Mouse (Mus musculus): ENCODE measurements around the gene Atxn1. TPM values are rescaled to one million over a fixed set of nuclear protein-coding genes. Genes with fewer than 3 reads are reported as not detected.

Atxn1 gene
- polyA plus RNA-seq, 1 experiment = 34.1 TPM

- H3K27ac ChIP-seq (ENCODE audit: insufficient read depth, low read length) = no peak overlapping the region
- TF ChIP-seq CTCF (IDR thresholded peaks at IDR 0.05; ENCODE audit: extremely low read depth, insufficient read depth, low read length) (no peak), POLR2A (IDR thresholded peaks at IDR 0.05; ENCODE audit: extremely low read depth, insufficient read depth, low read length) (no peak)
- H3K4me3 ChIP-seq (ENCODE audit: insufficient read depth, low read length) = no peak overlapping the region
- H3K4me1 ChIP-seq (ENCODE audit: control insufficient read depth, insufficient read depth, low read length) = peaks cover 8% of the 10 kb centered on the region
Measured at GRCm38 (mm10) chr13:45851156-45851555, 113.7 kb downstream of the Atxn1 start.

GRCm38 (mm10) chr13:45850181-45850974, 114.4 kb downstream of the Atxn1 start:
- H3K27ac ChIP-seq (ENCODE audit: insufficient read depth, low read length) = no peak overlapping the region
- no peak overlapping the region for H3K4me3 ChIP-seq (ENCODE audit: insufficient read depth, low read length)
- peaks cover 8% of the 10 kb centered on the region for H3K4me1 ChIP-seq (ENCODE audit: control insufficient read depth, insufficient read depth, low read length)
- TF ChIP-seq POLR2A (IDR thresholded peaks at IDR 0.05; ENCODE audit: extremely low read depth, insufficient read depth, low read length) = no peak
- no peak for TF ChIP-seq CTCF (IDR thresholded peaks at IDR 0.05; ENCODE audit: extremely low read depth, insufficient read depth, low read length)

- H3K4me1 ChIP-seq (ENCODE audit: control insufficient read depth, insufficient read depth, low read length) = peaks cover 8% of the 10 kb centered on the region
- no peak for TF ChIP-seq POLR2A (IDR thresholded peaks at IDR 0.05; ENCODE audit: extremely low read depth, insufficient read depth, low read length)
- TF ChIP-seq CTCF (IDR thresholded peaks at IDR 0.05; ENCODE audit: extremely low read depth, insufficient read depth, low read length) = no peak
- no peak overlapping the region for H3K4me3 ChIP-seq (ENCODE audit: insufficient read depth, low read length)
- H3K27ac ChIP-seq (ENCODE audit: insufficient read depth, low read length) = no peak overlapping the region
Measured at GRCm38 (mm10) chr13:45849145-45850023, 115.4 kb downstream of the Atxn1 start.

- Histone ChIP-seq H3K4me3 (ENCODE audit: insufficient read depth, low read length) (no peak overlapping the region), H3K4me1 (ENCODE audit: control insufficient read depth, insufficient read depth, low read length) (peaks cover 3% of the 10 kb centered on the region), H3K27ac (ENCODE audit: insufficient read depth, low read length) (no peak overlapping the region)
- TF ChIP-seq POLR2A (IDR thresholded peaks at IDR 0.05; ENCODE audit: extremely low read depth, insufficient read depth, low read length) = no peak
Measured at GRCm38 (mm10) chr13:45842511-45843055, 122.2 kb downstream of the Atxn1 start.

- H3K27ac ChIP-seq (ENCODE audit: insufficient read depth, low read length) = no peak overlapping the region
- no peak overlapping the region for H3K4me3 ChIP-seq (ENCODE audit: insufficient read depth, low read length)
- H3K4me1 ChIP-seq (ENCODE audit: control insufficient read depth, insufficient read depth, low read length) = peaks cover 7% of the 10 kb centered on the region
- TF ChIP-seq CTCF (IDR thresholded peaks at IDR 0.05; ENCODE audit: extremely low read depth, insufficient read depth, low read length) = no peak
- TF ChIP-seq POLR2A (IDR thresholded peaks at IDR 0.05; ENCODE audit: extremely low read depth, insufficient read depth, low read length) = no peak
Measured at GRCm38 (mm10) chr13:45839901-45840300, 124.9 kb downstream of the Atxn1 start.

GRCm38 (mm10) chr13:45837609-45838220, 127.1 kb downstream of the Atxn1 start:
- Histone ChIP-seq H3K4me3 (ENCODE audit: insufficient read depth, low read length) (no peak overlapping the region), H3K27ac (ENCODE audit: insufficient read depth, low read length) (no peak overlapping the region), H3K4me1 (ENCODE audit: control insufficient read depth, insufficient read depth, low read length) (peaks cover 5% of the 10 kb centered on the region)
- no peak for TF ChIP-seq CTCF (IDR thresholded peaks at IDR 0.05; ENCODE audit: extremely low read depth, insufficient read depth, low read length)

GRCm38 (mm10) chr13:45836377-45837054, 128.3 kb downstream of the Atxn1 start:
- Histone ChIP-seq H3K4me1 (ENCODE audit: control insufficient read depth, insufficient read depth, low read length) (peaks cover 4% of the 10 kb centered on the region), H3K4me3 (ENCODE audit: insufficient read depth, low read length) (no peak overlapping the region), H3K27ac (ENCODE audit: insufficient read depth, low read length) (no peak overlapping the region)
- no peak for TF ChIP-seq CTCF (IDR thresholded peaks at IDR 0.05; ENCODE audit: extremely low read depth, insufficient read depth, low read length)
- no peak for TF ChIP-seq POLR2A (IDR thresholded peaks at IDR 0.05; ENCODE audit: extremely low read depth, insufficient read depth, low read length)

- peaks cover 7% of the 10 kb centered on the region for H3K4me1 ChIP-seq (ENCODE audit: control insufficient read depth, insufficient read depth, low read length)
- no peak overlapping the region for H3K27ac ChIP-seq (ENCODE audit: insufficient read depth, low read length)
- no peak for TF ChIP-seq CTCF (IDR thresholded peaks at IDR 0.05; ENCODE audit: extremely low read depth, insufficient read depth, low read length)
- no peak for TF ChIP-seq POLR2A (IDR thresholded peaks at IDR 0.05; ENCODE audit: extremely low read depth, insufficient read depth, low read length)
- H3K4me3 ChIP-seq (ENCODE audit: insufficient read depth, low read length) = no peak overlapping the region
Measured at GRCm38 (mm10) chr13:45834300-45834699, 130.5 kb downstream of the Atxn1 start.

Data from cortical plate, adult 2 months (tissue).